Mouse (Mus musculus) cerebellum, adult (tissue): ENCODE results near the gene Reep1.

Experiments used
- ATAC-seq: cut with Nextera tagmentation; 2 replicates; pipeline ENCODE4 v1.9.2; 2017; ENCODE audit warnings: mild to moderate bottlenecking, moderate library complexity, mixed read lengths; ENCODE audit not compliant: insufficient number of reproducible peaks, low FRiP score, low TSS enrichment

Reep1 gene

GRCm38 (mm10) chr6:71778016-71778415 lies 70.7 kb downstream of the Reep1 start:
- ATAC-seq, result no peak

GRCm38 (mm10) chr6:71779831-71780230 lies 72.5 kb downstream of the Reep1 start:
- ATAC-seq, result no peak

- no peak for ATAC-seq
Measured at GRCm38 (mm10) chr6:71780431-71780830, 73.1 kb downstream of the Reep1 start.

- no peak for ATAC-seq
Measured at GRCm38 (mm10) chr6:71783165-71783564, 75.8 kb downstream of the Reep1 start.

- ATAC-seq, result no peak
Measured at GRCm38 (mm10) chr6:71788348-71788747, 81.0 kb downstream of the Reep1 start.

- ATAC-seq, result no peak
Measured at GRCm38 (mm10) chr6:71791771-71792170, 84.4 kb downstream of the Reep1 start.

GRCm38 (mm10) chr6:71799391-71799790 lies 92.0 kb downstream of the Reep1 start:
- no peak for ATAC-seq

- ATAC-seq, result no peak
Measured at GRCm38 (mm10) chr6:71801011-71801713, 93.8 kb downstream of the Reep1 start.

- ATAC-seq, result no peak
Measured at GRCm38 (mm10) chr6:71801714-71802094, 94.3 kb downstream of the Reep1 start.

GRCm38 (mm10) chr6:71803609-71804008 lies 96.2 kb downstream of the Reep1 start:
- ATAC-seq, result peak; percentile 16; the same call in 1 of the 2 replicates

- peak; percentile 86 for ATAC-seq
Measured at GRCm38 (mm10) chr6:71804061-71804829, 96.9 kb downstream of the Reep1 start.

GRCm38 (mm10) chr6:71806713-71807112 lies 99.4 kb downstream of the Reep1 start:
- no peak for ATAC-seq

GRCm38 (mm10) chr6:71809890-71810289 lies 102.5 kb downstream of the Reep1 start:
- ATAC-seq, result no peak

GRCm38 (mm10) chr6:71812820-71813219 lies 105.5 kb downstream of the Reep1 start:
- no peak for ATAC-seq

- no peak for ATAC-seq
Measured at GRCm38 (mm10) chr6:71819764-71820292, 112.5 kb downstream of the Reep1 start.

GRCm38 (mm10) chr6:71823085-71823484 lies 115.7 kb downstream of the Reep1 start:
- ATAC-seq, result no peak

GRCm38 (mm10) chr6:71823488-71823887 lies 116.1 kb downstream of the Reep1 start:
- ATAC-seq, result peak; percentile 75

- ATAC-seq, result no peak
Measured at GRCm38 (mm10) chr6:71823961-71824360, 116.6 kb downstream of the Reep1 start.

- no peak for ATAC-seq
Measured at GRCm38 (mm10) chr6:71826869-71827268, 119.5 kb downstream of the Reep1 start, which contains the start of gene Mrpl35. TSS of gene Mrpl35 (minus strand) at chr6:71826969.

GRCm38 (mm10) chr6:71829768-71830167 lies 122.4 kb downstream of the Reep1 start:
- no peak for ATAC-seq
